Mouse (Mus musculus): ENCODE data around the gene Vmn1r84.

The Vmn1r84 gene

GRCm38 (mm10) chr7:12369173-12369572 is at the start of gene Vmn1r84:
Gene Vmn1r84 (minus strand): TSS chr7:12369273.
- DNase-seq (ENCODE audit: low read depth, low spot score) = no peak

- DNase-seq (ENCODE audit: low read depth, low spot score) = no peak
These were observed 39.7 kb downstream of the Vmn1r84 start, which contains the start of gene Vmn1r83 for GRCm38 (mm10) chr7:12329381-12329780. Gene Vmn1r83 (minus strand): TSS chr7:12329481.
